Mouse (Mus musculus) thymus, adult 2 months (tissue): Measurements from ENCODE around the gene Cpeb1.

Source experiments
- CTCF ChIP-seq: fragments of 200-500 bp; IDR thresholded peaks from 2 replicates; pipeline ENCODE4 v1.5.1; 2012; ENCODE audit warnings: mild to moderate bottlenecking, control low read depth, low read length, moderate library complexity, borderline replicate concordance; ENCODE audit not compliant: control insufficient read depth, poor library complexity, insufficient read depth; ENCODE audit errors: extremely low read depth
- POLR2A ChIP-seq: fragments of 200-500 bp; IDR thresholded peaks from 2 replicates; pipeline ENCODE4 v1.6.1; 2012; ENCODE audit warnings: mild to moderate bottlenecking, low read length, control low read depth, moderate library complexity; ENCODE audit not compliant: control insufficient read depth, poor library complexity, insufficient read depth; ENCODE audit errors: extremely low read depth

DNA sequence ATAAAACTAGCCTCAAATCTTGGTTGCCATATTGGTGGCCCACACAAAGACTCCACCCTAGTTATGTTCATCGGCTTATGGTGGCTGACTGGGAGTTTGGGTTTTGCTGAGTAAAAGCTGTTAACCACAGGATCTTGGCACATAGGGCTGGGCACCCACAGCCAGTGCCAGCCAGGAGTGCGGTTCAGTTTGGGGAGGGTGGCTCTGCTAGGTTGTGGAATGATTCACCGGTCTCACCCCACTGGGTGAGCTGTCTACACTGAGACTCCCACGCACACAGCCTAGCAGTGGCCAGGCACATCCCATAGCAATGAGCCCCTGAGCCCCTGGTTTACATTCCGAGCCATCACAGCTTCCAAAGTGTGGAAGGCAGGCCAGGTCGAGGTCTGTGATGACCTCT, 135.5 kb downstream of the Cpeb1 start:
- no peak for TF ChIP-seq CTCF
- no peak for TF ChIP-seq POLR2A
